Mouse (Mus musculus): Measurements from ENCODE around the gene Pgf. TPM values are rescaled to one million over a fixed set of nuclear protein-coding genes. Genes with fewer than 3 reads are reported as not detected.

Pgf gene
- 2.2 TPM in 2 replicates for polyA plus RNA-seq (2012; ENCODE audit: insufficient read depth, insufficient read length, missing spikeins)

GRCm38 (mm10) chr12:85177740-85178239 is at the start of gene Pgf:
Gene Pgf (minus strand): TSS chr12:85177790.
- no peak within 1 kb of the TSS for H3K27ac ChIP-seq (ENCODE audit: insufficient read depth, low read depth, low read length)
- H3K4me3 ChIP-seq (ENCODE audit: insufficient read depth, low read length): peak within 1 kb of the TSS; percentile 39
- TF ChIP-seq POLR2A (IDR thresholded peaks at IDR 0.05; ENCODE audit: borderline replicate concordance, low read depth, low read length): no peak
- TF ChIP-seq CTCF (IDR thresholded peaks at IDR 0.05; ENCODE audit: low read depth, low read length): no peak
- H3K4me1 ChIP-seq (ENCODE audit: control insufficient read depth, insufficient read depth, low read length): peaks cover 8% of the 10 kb centered on the region

- no peak overlapping the region for H3K27ac ChIP-seq (ENCODE audit: insufficient read depth, low read depth, low read length)
- peaks cover 7% of the 10 kb centered on the region for H3K4me1 ChIP-seq (ENCODE audit: control insufficient read depth, insufficient read depth, low read length)
- no peak overlapping the region for H3K4me3 ChIP-seq (ENCODE audit: insufficient read depth, low read length)
- TF ChIP-seq CTCF (IDR thresholded peaks at IDR 0.05; ENCODE audit: low read depth, low read length) (no peak), POLR2A (IDR thresholded peaks at IDR 0.05; ENCODE audit: borderline replicate concordance, low read depth, low read length) (no peak)
Observed at GRCm38 (mm10) chr12:85227227-85227626, 49.6 kb upstream of the Pgf start.

GRCm38 (mm10) chr12:85219905-85220290 is 42.3 kb upstream of the Pgf start:
- Histone ChIP-seq H3K4me1 (ENCODE audit: control insufficient read depth, insufficient read depth, low read length) (peaks cover 10% of the 10 kb centered on the region), H3K27ac (ENCODE audit: insufficient read depth, low read depth, low read length) (no peak overlapping the region), H3K4me3 (ENCODE audit: insufficient read depth, low read length) (peak overlapping the region; percentile 74)
- TF ChIP-seq CTCF (IDR thresholded peaks at IDR 0.05; ENCODE audit: low read depth, low read length) (no peak), POLR2A (IDR thresholded peaks at IDR 0.05; ENCODE audit: borderline replicate concordance, low read depth, low read length) (0 out of 2 replicates have a peak, but pooled peaks have one; percentile 13)

- H3K27ac ChIP-seq (ENCODE audit: insufficient read depth, low read depth, low read length): no peak within 1 kb of the TSS
- TF ChIP-seq POLR2A (IDR thresholded peaks at IDR 0.05; ENCODE audit: borderline replicate concordance, low read depth, low read length): no peak
- no peak for TF ChIP-seq CTCF (IDR thresholded peaks at IDR 0.05; ENCODE audit: low read depth, low read length)
Observed at GRCm38 (mm10) chr12:85219236-85219904, 41.8 kb upstream of the Pgf start, which contains the start of gene Eif2b2. Gene Eif2b2 (plus strand): TSS chr12:85219481.

GRCm38 (mm10) chr12:85217733-85218310 is 40.2 kb upstream of the Pgf start:
- Histone ChIP-seq H3K27ac (ENCODE audit: insufficient read depth, low read depth, low read length) (no peak overlapping the region), H3K4me3 (ENCODE audit: insufficient read depth, low read length) (no peak overlapping the region), H3K4me1 (ENCODE audit: control insufficient read depth, insufficient read depth, low read length) (peaks cover 10% of the 10 kb centered on the region)
- TF ChIP-seq POLR2A (IDR thresholded peaks at IDR 0.05; ENCODE audit: borderline replicate concordance, low read depth, low read length) (no peak), CTCF (IDR thresholded peaks at IDR 0.05; ENCODE audit: low read depth, low read length) (no peak)

More at GRCm38 (mm10) chr12:85219236-85219904, 41.8 kb upstream of the Pgf start, which contains the start of gene Eif2b2:
- Histone ChIP-seq H3K4me3 (ENCODE audit: insufficient read depth, low read length) (peak within 1 kb of the TSS; percentile 74), H3K4me1 (ENCODE audit: control insufficient read depth, insufficient read depth, low read length) (peaks cover 10% of the 10 kb centered on the region)

GRCm38 (mm10) chr12:85215031-85215430 is 37.4 kb upstream of the Pgf start:
- no peak for TF ChIP-seq POLR2A (IDR thresholded peaks at IDR 0.05; ENCODE audit: borderline replicate concordance, low read depth, low read length)
- TF ChIP-seq CTCF (IDR thresholded peaks at IDR 0.05; ENCODE audit: low read depth, low read length): no peak
- H3K27ac ChIP-seq (ENCODE audit: insufficient read depth, low read depth, low read length): no peak overlapping the region
- H3K4me3 ChIP-seq (ENCODE audit: insufficient read depth, low read length): no peak overlapping the region
- H3K4me1 ChIP-seq (ENCODE audit: control insufficient read depth, insufficient read depth, low read length): peaks cover 4% of the 10 kb centered on the region

- Histone ChIP-seq H3K4me1 (ENCODE audit: control insufficient read depth, insufficient read depth, low read length) (no peaks in the 10 kb centered on the region), H3K4me3 (ENCODE audit: insufficient read depth, low read length) (no peak overlapping the region), H3K27ac (ENCODE audit: insufficient read depth, low read depth, low read length) (no peak overlapping the region)
- TF ChIP-seq POLR2A (IDR thresholded peaks at IDR 0.05; ENCODE audit: borderline replicate concordance, low read depth, low read length) (no peak), CTCF (IDR thresholded peaks at IDR 0.05; ENCODE audit: low read depth, low read length) (no peak)
Observed at GRCm38 (mm10) chr12:85208687-85209199, 31.2 kb upstream of the Pgf start.

- TF ChIP-seq POLR2A (IDR thresholded peaks at IDR 0.05; ENCODE audit: borderline replicate concordance, low read depth, low read length): no peak
- no peak for TF ChIP-seq CTCF (IDR thresholded peaks at IDR 0.05; ENCODE audit: low read depth, low read length)
- Histone ChIP-seq H3K4me3 (ENCODE audit: insufficient read depth, low read length) (no peak overlapping the region), H3K4me1 (ENCODE audit: control insufficient read depth, insufficient read depth, low read length) (no peaks in the 10 kb centered on the region), H3K27ac (ENCODE audit: insufficient read depth, low read depth, low read length) (no peak overlapping the region)
Observed at GRCm38 (mm10) chr12:85205425-85205824, 27.8 kb upstream of the Pgf start.

GRCm38 (mm10) chr12:85204105-85204504 is 26.5 kb upstream of the Pgf start:
- H3K4me1 ChIP-seq (ENCODE audit: control insufficient read depth, insufficient read depth, low read length): no peaks in the 10 kb centered on the region
- TF ChIP-seq CTCF (IDR thresholded peaks at IDR 0.05; ENCODE audit: low read depth, low read length) (0 out of 2 replicates have a peak, but pooled peaks have one; percentile 27), POLR2A (IDR thresholded peaks at IDR 0.05; ENCODE audit: borderline replicate concordance, low read depth, low read length) (no peak)
- no peak overlapping the region for H3K27ac ChIP-seq (ENCODE audit: insufficient read depth, low read depth, low read length)
- no peak overlapping the region for H3K4me3 ChIP-seq (ENCODE audit: insufficient read depth, low read length)

GRCm38 (mm10) chr12:85203699-85204098 is 26.1 kb upstream of the Pgf start:
- no peak for TF ChIP-seq POLR2A (IDR thresholded peaks at IDR 0.05; ENCODE audit: borderline replicate concordance, low read depth, low read length)
- TF ChIP-seq CTCF (IDR thresholded peaks at IDR 0.05; ENCODE audit: low read depth, low read length): no peak
- Histone ChIP-seq H3K27ac (ENCODE audit: insufficient read depth, low read depth, low read length) (no peak overlapping the region), H3K4me3 (ENCODE audit: insufficient read depth, low read length) (no peak overlapping the region), H3K4me1 (ENCODE audit: control insufficient read depth, insufficient read depth, low read length) (no peaks in the 10 kb centered on the region)
